Mouse (Mus musculus) thymus, adult 2 months (tissue): Measurements from ENCODE around the gene N4bp1. TPM values are rescaled to one million over a fixed set of nuclear protein-coding genes. Genes with fewer than 3 reads are reported as not detected.

Source experiments
- DNase-seq: peaks from one replicate; pipeline ENCODE4 v3.0.0; 2021
- H3K27ac ChIP-seq: fragments of 200-500 bp; 2 replicates; pipeline ENCODE4 v1.5.1; 2012; ENCODE audit warnings: low read length, control low read depth; ENCODE audit not compliant: control insufficient read depth, insufficient read depth
- H3K27me3 ChIP-seq: fragments of 200-500 bp; 2 replicates; pipeline ENCODE4 v1.6.1; 2012; ENCODE audit warnings: mild to moderate bottlenecking, low read length, moderate library complexity, mixed read lengths; ENCODE audit not compliant: control insufficient read depth, insufficient read depth
- H3K36me3 ChIP-seq: fragments of 200-500 bp; 2 replicates; pipeline ENCODE4 v1.6.1; 2012; ENCODE audit warnings: mild to moderate bottlenecking, low read length, moderate library complexity; ENCODE audit not compliant: control insufficient read depth, insufficient read depth
- H3K4me1 ChIP-seq: fragments of 200-500 bp; replicated peaks from 2 replicates; pipeline ENCODE4 v1.6.1; 2012; ENCODE audit warnings: low read length; ENCODE audit not compliant: control insufficient read depth, insufficient read depth
- H3K4me3 ChIP-seq: fragments of 200-500 bp; 2 replicates; pipeline ENCODE4 v1.5.1; 2012; ENCODE audit warnings: mild to moderate bottlenecking, low read length, control low read depth, moderate library complexity; ENCODE audit not compliant: control insufficient read depth, insufficient read depth
- CTCF ChIP-seq: fragments of 200-500 bp; IDR thresholded peaks from 2 replicates; pipeline ENCODE4 v1.5.1; 2012; ENCODE audit warnings: mild to moderate bottlenecking, control low read depth, low read length, moderate library complexity, borderline replicate concordance; ENCODE audit not compliant: control insufficient read depth, poor library complexity, insufficient read depth; ENCODE audit errors: extremely low read depth
- POLR2A ChIP-seq: fragments of 200-500 bp; IDR thresholded peaks from 2 replicates; pipeline ENCODE4 v1.6.1; 2012; ENCODE audit warnings: mild to moderate bottlenecking, low read length, control low read depth, moderate library complexity; ENCODE audit not compliant: control insufficient read depth, poor library complexity, insufficient read depth; ENCODE audit errors: extremely low read depth
- WGBS: fragments of 180-500 bp; shearing (Covaris S2); methylation state at CpG from one replicate; pipeline ENCODE4 v1.1.7; 2018; 5-methylcytosine and 5-hydroxymethylcytosine counted together
- polyA plus RNA-seq: library from polyadenylated mRNA; depleted of rRNA; stranded (reverse); fragments of >200 nt; gene quantifications from 2 replicates; pipeline ENCODE4 v1.2.3, GENCODE M21; 2012

Gene N4bp1
- polyA plus RNA-seq, 1 experiment: 17.2 TPM

- H3K4me1 ChIP-seq: no peaks in the 10 kb centered on the region
- no peak for DNase-seq
- no peak overlapping the region for H3K27ac ChIP-seq
- TF ChIP-seq POLR2A (no peak), CTCF (no peak)
- no peaks in the 10 kb centered on the region for H3K27me3 ChIP-seq
- 79% methylated on average over 3 of the region's 3 CpGs for WGBS
- H3K36me3 ChIP-seq: peaks cover 14% of the 10 kb centered on the region
- no peak overlapping the region for H3K4me3 ChIP-seq
Measured at GRCm38 (mm10) chr8:86862155-86862816, 22.8 kb downstream of the N4bp1 start.

- WGBS: 88% methylated on average over 7 of the region's 7 CpGs
- Histone ChIP-seq H3K27ac (no peak overlapping the region), H3K27me3 (no peaks in the 10 kb centered on the region), H3K4me1 (no peaks in the 10 kb centered on the region), H3K4me3 (no peak overlapping the region), H3K36me3 (peaks cover 14% of the 10 kb centered on the region)
- TF ChIP-seq POLR2A (no peak), CTCF (no peak)
- no peak for DNase-seq
Measured at GRCm38 (mm10) chr8:86861516-86861915, 23.5 kb downstream of the N4bp1 start.

GRCm38 (mm10) chr8:86856248-86856647 lies 28.8 kb downstream of the N4bp1 start:
- WGBS: 70% methylated on average over 7 of the region's 7 CpGs
- no peak for DNase-seq

GRCm38 (mm10) chr8:86854686-86855085 lies 30.4 kb downstream of the N4bp1 start:
- Histone ChIP-seq H3K27me3 (no peaks in the 10 kb centered on the region), H3K27ac (no peak overlapping the region), H3K4me3 (no peak overlapping the region), H3K36me3 (no peaks in the 10 kb centered on the region; the same call in 1 of the 2 replicates), H3K4me1 (no peaks in the 10 kb centered on the region)
- WGBS: 95% methylated on average over 11 of the region's 11 CpGs
- TF ChIP-seq CTCF (no peak), POLR2A (no peak)
- DNase-seq: no peak

More at GRCm38 (mm10) chr8:86856248-86856647, 28.8 kb downstream of the N4bp1 start:
- Histone ChIP-seq H3K27ac (no peak overlapping the region), H3K4me3 (no peak overlapping the region), H3K4me1 (no peaks in the 10 kb centered on the region), H3K27me3 (no peaks in the 10 kb centered on the region), H3K36me3 (peaks cover 7% of the 10 kb centered on the region)
- TF ChIP-seq CTCF (no peak), POLR2A (no peak)

GRCm38 (mm10) chr8:86853989-86854373 lies 31.1 kb downstream of the N4bp1 start:
- TF ChIP-seq POLR2A (no peak), CTCF (no peak)
- 84% methylated on average over 2 of the region's 2 CpGs for WGBS

GRCm38 (mm10) chr8:86853266-86853988 lies 31.6 kb downstream of the N4bp1 start:
- no peaks in the 10 kb centered on the region for H3K36me3 ChIP-seq
- 86% methylated on average over 8 of the region's 8 CpGs for WGBS
- H3K27ac ChIP-seq: no peak overlapping the region
- DNase-seq: no peak
- TF ChIP-seq CTCF: no peak
- TF ChIP-seq POLR2A: no peak
- no peak overlapping the region for H3K4me3 ChIP-seq
- H3K27me3 ChIP-seq: no peaks in the 10 kb centered on the region
- no peaks in the 10 kb centered on the region for H3K4me1 ChIP-seq

More at GRCm38 (mm10) chr8:86853989-86854373, 31.1 kb downstream of the N4bp1 start:
- Histone ChIP-seq H3K36me3 (no peaks in the 10 kb centered on the region), H3K4me1 (no peaks in the 10 kb centered on the region), H3K27ac (no peak overlapping the region), H3K4me3 (no peak overlapping the region), H3K27me3 (no peaks in the 10 kb centered on the region)
- no peak for DNase-seq

GRCm38 (mm10) chr8:86852491-86852890 lies 32.6 kb downstream of the N4bp1 start:
- Histone ChIP-seq H3K27me3 (no peaks in the 10 kb centered on the region), H3K4me3 (no peak overlapping the region), H3K27ac (no peak overlapping the region), H3K4me1 (no peaks in the 10 kb centered on the region), H3K36me3 (no peaks in the 10 kb centered on the region)
- 95% methylated on average over 3 of the region's 3 CpGs for WGBS
- no peak for TF ChIP-seq CTCF
- no peak for TF ChIP-seq POLR2A
- DNase-seq: no peak
